Mouse (Mus musculus) liver, postnatal 0 days (tissue): ENCODE results near the gene Gskip. TPM values are rescaled to one million over a fixed set of nuclear protein-coding genes. Genes with fewer than 3 reads are reported as not detected.

Experiments used
- ATAC-seq: fragments of 200-750 bp; cut with Nextera tagmentation; 2 replicates; pipeline ENCODE4 v1.8.0; 2017; ENCODE audit warnings: mild to moderate bottlenecking, moderate library complexity
- DNase-seq: peaks from one replicate; pipeline ENCODE4 v3.0.0-alpha.2; 2016
- H3K27ac ChIP-seq: fragments of 300-500 bp; sonication (generic); 2 replicates; pipeline ENCODE4 v1.5.1; 2014; ENCODE audit warnings: antibody characterized with exemption, moderate library complexity, mild to moderate bottlenecking, low read depth
- H3K27me3 ChIP-seq: fragments of 300-500 bp; sonication (generic); 2 replicates; pipeline ENCODE4 v1.6.1; 2014; ENCODE audit warnings: low read length, control low read depth, mixed read lengths; ENCODE audit not compliant: insufficient read depth
- H3K36me3 ChIP-seq: fragments of 300-500 bp; sonication (generic); replicated peaks from 2 replicates; pipeline ENCODE4 v1.6.1; 2014; ENCODE audit warnings: mild to moderate bottlenecking, control low read depth, low read length, moderate library complexity, mixed read lengths; ENCODE audit not compliant: insufficient read depth
- H3K4me1 ChIP-seq: fragments of 300-500 bp; sonication (generic); 2 replicates; pipeline ENCODE4 v1.6.1; 2014; ENCODE audit warnings: antibody characterized with exemption, mild to moderate bottlenecking, control low read depth; ENCODE audit not compliant: insufficient read depth
- H3K4me2 ChIP-seq: fragments of 300-500 bp; sonication (generic); 2 replicates; pipeline ENCODE4 v1.6.1; 2014; ENCODE audit warnings: low read depth, mild to moderate bottlenecking, low read length, moderate library complexity, mixed read lengths
- H3K4me3 ChIP-seq: fragments of 300-500 bp; sonication (generic); 2 replicates; pipeline ENCODE4 v1.5.1; 2014; ENCODE audit warnings: low read depth, low read length
- H3K9ac ChIP-seq: fragments of 300-500 bp; sonication (generic); replicated peaks from 2 replicates; pipeline ENCODE4 v1.6.1; 2014; ENCODE audit warnings: mild to moderate bottlenecking, moderate library complexity
- H3K9me3 ChIP-seq: fragments of 300-500 bp; sonication (generic); 2 replicates; pipeline ENCODE4 v1.6.1; 2016; ENCODE audit warnings: mild to moderate bottlenecking, control low read depth, low read length, mixed read lengths
- CTCF ChIP-seq: sonication (generic); IDR thresholded peaks from 2 replicates; pipeline ENCODE4 v1.5.1; 2016; ENCODE audit warnings: antibody characterized with exemption, low read depth
- EP300 ChIP-seq: IDR thresholded peaks from 2 replicates; pipeline ENCODE4 v1.6.1; 2016; ENCODE audit warnings: antibody characterized with exemption, low read depth, mild to moderate bottlenecking
- WGBS: fragments of 180-500 bp; shearing (Covaris S2); extraction: QIAGEN DNeasy Blood & Tissue Kit; methylation state at CpG from one replicate; pipeline ENCODE4 v1.1.7; 2014; ENCODE audit not compliant: insufficient replicate concordance; 5-methylcytosine and 5-hydroxymethylcytosine counted together
- polyA plus RNA-seq: library from polyadenylated mRNA; unstranded; fragments of >200 nt; fragmentation: Nextera tagmentation; extraction: Ambion mirVana; gene quantifications from 2 replicates; pipeline ENCODE4 v1.2.1, GENCODE M21; 2015

Gskip gene
- polyA plus RNA-seq, result 12.1 and 16.3 TPM in 2 replicates

- Histone ChIP-seq H3K27ac (peak within 1 kb of the TSS; percentile 97), H3K4me1 (peaks cover 27% of the 10 kb centered on the region), H3K4me2 (peak within 1 kb of the TSS; percentile 98), H3K4me3 (peak within 1 kb of the TSS; percentile 91), H3K9ac (peak within 1 kb of the TSS; percentile 93), H3K36me3 (peaks cover 2% of the 10 kb centered on the region; the same call in 1 of the 2 replicates), H3K9me3 (no peaks in the 10 kb centered on the region), H3K27me3 (no peaks in the 10 kb centered on the region)
- DNase-seq, result peak; percentile 65
- TF ChIP-seq EP300 (no peak), CTCF (0 out of 2 replicates have a peak, but pooled peaks have one; percentile 8)
- ATAC-seq, result peak; percentile 28
- whole genome bisulfite sequencing, result under 1% methylated on average over 41 of the region's 41 CpGs
Measured at GRCm38 (mm10) chr12:105683933-105684901, at the start of gene Gskip. Gskip (plus strand) TSS chr12:105684829.

GRCm38 (mm10) chr12:105636551-105636950 lies 48.1 kb upstream of the Gskip start:
- Histone ChIP-seq H3K9me3 (no peaks in the 10 kb centered on the region), H3K27me3 (no peaks in the 10 kb centered on the region), H3K4me2 (no peak overlapping the region), H3K36me3 (peaks cover 77% of the 10 kb centered on the region), H3K9ac (no peak overlapping the region), H3K4me1 (no peaks in the 10 kb centered on the region), H3K4me3 (no peak overlapping the region), H3K27ac (no peak overlapping the region)
- WGBS, result 93% methylated on average over 9 of the region's 9 CpGs
- TF ChIP-seq CTCF (no peak), EP300 (no peak)
- no peak for ATAC-seq
- no peak for DNase-seq

GRCm38 (mm10) chr12:105637554-105637953 lies 47.1 kb upstream of the Gskip start:
- no peak overlapping the region for H3K9ac ChIP-seq
- no peak overlapping the region for H3K4me3 ChIP-seq
- H3K27ac ChIP-seq, result no peak overlapping the region
- ATAC-seq, result no peak
- no peak overlapping the region for H3K4me2 ChIP-seq
- H3K36me3 ChIP-seq, result peaks cover 86% of the 10 kb centered on the region
- no peak for DNase-seq
- TF ChIP-seq EP300 (no peak), CTCF (peak; percentile 29; the same call in 1 of the 2 replicates)
- H3K9me3 ChIP-seq, result no peaks in the 10 kb centered on the region
- H3K27me3 ChIP-seq, result no peaks in the 10 kb centered on the region
- 72% methylated on average over 4 of the region's 4 CpGs for WGBS
- H3K4me1 ChIP-seq, result no peaks in the 10 kb centered on the region

GRCm38 (mm10) chr12:105642770-105643321 lies 41.8 kb upstream of the Gskip start:
- no peak overlapping the region for H3K27ac ChIP-seq
- no peaks in the 10 kb centered on the region for H3K4me1 ChIP-seq
- no peak overlapping the region for H3K9ac ChIP-seq
- WGBS, result 89% methylated on average over 11 of the region's 11 CpGs
- TF ChIP-seq EP300 (no peak), CTCF (no peak)
- DNase-seq, result no peak
- no peak overlapping the region for H3K4me2 ChIP-seq
- no peaks in the 10 kb centered on the region for H3K27me3 ChIP-seq
- H3K36me3 ChIP-seq, result peaks cover 95% of the 10 kb centered on the region
- H3K4me3 ChIP-seq, result no peak overlapping the region
- H3K9me3 ChIP-seq, result no peaks in the 10 kb centered on the region
- ATAC-seq, result no peak

- Histone ChIP-seq H3K27ac (no peak overlapping the region), H3K36me3 (peaks cover 85% of the 10 kb centered on the region), H3K27me3 (no peaks in the 10 kb centered on the region), H3K4me2 (no peak overlapping the region), H3K9ac (no peak overlapping the region), H3K9me3 (no peaks in the 10 kb centered on the region), H3K4me3 (no peak overlapping the region), H3K4me1 (no peaks in the 10 kb centered on the region)
- ATAC-seq (no peak), DNase-seq (no peak)
- 91% methylated on average over 7 of the region's 7 CpGs for WGBS
- TF ChIP-seq CTCF, result no peak
- TF ChIP-seq EP300, result no peak
Measured at GRCm38 (mm10) chr12:105655850-105656249, 28.8 kb upstream of the Gskip start.

DNA sequence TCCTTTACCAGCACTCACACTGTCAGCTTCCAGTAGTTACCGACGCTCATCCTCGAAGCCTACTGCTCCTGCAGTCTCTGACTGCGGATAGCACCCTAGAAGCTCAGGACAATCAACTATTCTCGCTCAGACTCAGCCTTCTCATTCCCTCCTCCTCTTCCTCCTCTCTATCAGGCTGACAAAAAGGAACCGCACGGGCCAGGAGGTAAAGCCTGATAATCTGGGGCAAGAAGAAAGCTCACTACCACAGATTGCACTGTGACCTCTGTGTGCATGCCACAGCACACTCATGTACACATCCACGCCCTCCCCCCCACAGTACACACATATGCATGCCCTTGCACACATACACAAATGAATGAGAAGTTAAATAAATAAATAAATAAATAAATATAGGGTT lies 8.4 kb upstream of the Gskip start:
- H3K36me3 ChIP-seq, result peaks cover 23% of the 10 kb centered on the region
- peak; percentile 54; the same call in 1 of the 2 replicates for ATAC-seq
- no peak overlapping the region for H3K4me2 ChIP-seq
- DNase-seq, result no peak
- no peak overlapping the region for H3K4me3 ChIP-seq
- no peaks in the 10 kb centered on the region for H3K4me1 ChIP-seq
- 72% methylated on average over 8 of the region's 8 CpGs for WGBS
- H3K27me3 ChIP-seq, result no peaks in the 10 kb centered on the region
- H3K9ac ChIP-seq, result no peak overlapping the region
- no peak for TF ChIP-seq CTCF
- no peak overlapping the region for H3K27ac ChIP-seq
- no peaks in the 10 kb centered on the region for H3K9me3 ChIP-seq
